Mouse (Mus musculus) kidney, adult 8-10 months (tissue): ENCODE data around the gene Spty2d1.
"Not testable (repeated sequence)": the region's sequence is repeated elsewhere in the genome, so short reads cannot be mapped to it uniquely, and the experiment has no call there.

Source experiments
- DNase-seq, 2 experiments: peaks; one replicate each; pipeline ENCODE4 v3.0.0; 2022

Gene Spty2d1

GRCm38 (mm10) chr7:47020956-47021355 is 12.7 kb upstream of the Spty2d1 start:
- DNase-seq, result no peak

- no peak for DNase-seq
These were observed 11.4 kb upstream of the Spty2d1 start for GRCm38 (mm10) chr7:47019641-47020040.

- no peak for DNase-seq
These were observed 8.9 kb upstream of the Spty2d1 start for GRCm38 (mm10) chr7:47017146-47017545.

- DNase-seq, result no peak
These were observed 8.4 kb upstream of the Spty2d1 start for GRCm38 (mm10) chr7:47016602-47017001.

DNA sequence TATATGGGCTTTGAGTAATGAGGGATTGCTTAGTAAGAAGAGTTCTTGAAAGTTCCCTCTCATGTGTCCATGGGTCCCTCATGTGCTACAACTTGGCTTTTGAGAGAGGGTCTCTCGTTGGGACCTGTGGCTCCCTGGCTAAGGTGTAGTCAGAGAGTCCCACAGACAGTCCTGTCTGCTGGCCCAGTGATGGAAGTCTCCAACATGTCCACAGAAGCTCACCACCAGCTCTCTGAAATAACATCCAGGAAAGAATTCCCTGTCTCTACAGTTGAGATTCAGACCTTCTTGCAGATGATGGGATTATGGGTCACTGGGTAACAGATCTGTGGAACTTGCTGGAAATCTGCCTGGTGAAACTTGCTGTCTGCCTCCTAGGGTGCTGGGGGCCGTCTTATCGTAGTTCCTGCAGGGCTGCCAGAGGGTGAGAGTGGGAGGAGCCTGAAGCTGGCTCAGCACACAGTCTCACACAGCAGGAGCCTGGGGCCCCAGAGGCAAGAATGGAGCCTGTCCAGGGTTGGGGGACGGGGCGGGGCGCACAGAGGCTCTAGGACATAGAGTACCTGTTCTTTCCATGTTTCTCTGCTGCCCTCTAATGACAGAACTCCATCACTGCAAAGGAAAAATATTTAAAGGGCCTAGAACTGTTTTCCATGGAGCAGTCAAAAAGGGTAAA is 7.3 kb upstream of the Spty2d1 start:
- DNase-seq, result peak; percentile 90 to 93

DNA sequence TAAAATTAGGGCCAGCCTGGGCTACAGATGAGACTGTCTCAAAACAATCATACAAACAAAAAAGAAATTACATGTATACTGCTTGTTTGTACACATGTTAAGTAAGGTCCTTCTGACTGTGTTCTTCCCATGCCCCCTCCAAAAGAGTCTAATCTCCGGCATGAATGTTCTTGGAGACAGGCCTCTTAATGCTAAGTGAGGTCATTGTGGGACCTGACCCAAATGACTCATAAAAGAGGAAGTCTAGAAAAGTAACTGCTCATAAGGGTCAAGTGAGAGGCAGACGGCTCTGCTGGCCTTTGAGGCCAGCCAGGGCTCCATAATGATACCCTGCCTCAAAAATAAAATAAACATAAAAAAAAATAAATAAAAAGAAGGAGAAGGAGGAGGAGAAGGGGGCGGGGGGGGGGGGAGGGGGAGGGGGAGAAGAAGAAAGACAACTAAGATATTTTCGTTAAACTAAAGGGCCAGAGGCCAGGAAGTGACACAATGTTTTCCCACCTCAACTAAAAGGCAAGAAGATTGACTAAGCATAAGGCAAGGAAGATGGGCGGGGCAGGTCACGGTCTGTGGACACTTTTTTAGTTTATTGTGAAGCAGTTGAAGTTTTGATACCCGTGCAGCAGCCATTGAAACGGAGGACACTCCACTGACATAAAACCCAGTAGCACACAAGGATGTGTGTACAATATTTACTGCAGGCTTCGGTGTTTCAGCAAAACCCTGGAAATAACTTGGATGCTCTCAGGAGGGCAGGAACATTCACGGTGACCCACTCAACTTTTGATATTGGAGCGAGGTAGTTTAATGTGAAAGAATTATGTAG is 6.6 kb upstream of the Spty2d1 start:
- DNase-seq, result no peak

DNA sequence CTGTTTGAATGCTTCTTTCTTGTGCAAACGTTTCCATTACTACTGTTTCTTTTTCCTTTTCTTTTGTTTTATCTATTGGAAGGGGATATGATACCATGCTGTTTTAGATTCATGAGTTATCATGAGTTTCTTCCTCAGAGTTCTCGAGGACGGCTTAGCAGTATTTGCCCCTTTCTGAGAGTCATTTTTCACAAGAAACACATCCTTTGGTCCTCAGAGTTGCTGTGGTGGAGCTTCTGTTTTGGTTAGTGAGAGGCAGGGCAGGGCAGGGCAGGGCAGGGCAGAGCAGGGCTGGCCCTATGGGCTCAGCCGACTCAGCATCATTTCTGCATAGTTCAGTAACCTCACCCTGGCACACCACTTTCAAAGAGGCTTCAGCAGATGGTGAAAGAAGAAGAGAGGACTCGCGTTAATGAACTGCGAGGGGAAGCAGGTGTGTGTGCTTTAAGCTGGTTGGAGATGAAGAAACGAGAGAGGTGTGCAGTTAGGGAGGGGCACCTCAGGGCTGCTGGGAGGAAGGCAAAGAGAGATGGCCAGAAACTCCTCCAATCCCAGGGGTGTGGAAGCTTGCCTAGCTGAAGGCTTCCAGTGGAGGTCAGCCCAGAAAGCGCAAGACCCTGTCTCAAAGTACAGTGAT is 5.0 kb upstream of the Spty2d1 start:
- no peak for DNase-seq

GRCm38 (mm10) chr7:47007818-47008167 is 418 bp downstream of the Spty2d1 start:
- no peak for DNase-seq

- no peak for DNase-seq
These were observed 966 bp downstream of the Spty2d1 start for GRCm38 (mm10) chr7:47007109-47007780.

GRCm38 (mm10) chr7:47003411-47004115 is 4.6 kb downstream of the Spty2d1 start:
- DNase-seq, result no peak

- DNase-seq, result no peak
These were observed 6.3 kb downstream of the Spty2d1 start for GRCm38 (mm10) chr7:47001900-47002275.

DNA sequence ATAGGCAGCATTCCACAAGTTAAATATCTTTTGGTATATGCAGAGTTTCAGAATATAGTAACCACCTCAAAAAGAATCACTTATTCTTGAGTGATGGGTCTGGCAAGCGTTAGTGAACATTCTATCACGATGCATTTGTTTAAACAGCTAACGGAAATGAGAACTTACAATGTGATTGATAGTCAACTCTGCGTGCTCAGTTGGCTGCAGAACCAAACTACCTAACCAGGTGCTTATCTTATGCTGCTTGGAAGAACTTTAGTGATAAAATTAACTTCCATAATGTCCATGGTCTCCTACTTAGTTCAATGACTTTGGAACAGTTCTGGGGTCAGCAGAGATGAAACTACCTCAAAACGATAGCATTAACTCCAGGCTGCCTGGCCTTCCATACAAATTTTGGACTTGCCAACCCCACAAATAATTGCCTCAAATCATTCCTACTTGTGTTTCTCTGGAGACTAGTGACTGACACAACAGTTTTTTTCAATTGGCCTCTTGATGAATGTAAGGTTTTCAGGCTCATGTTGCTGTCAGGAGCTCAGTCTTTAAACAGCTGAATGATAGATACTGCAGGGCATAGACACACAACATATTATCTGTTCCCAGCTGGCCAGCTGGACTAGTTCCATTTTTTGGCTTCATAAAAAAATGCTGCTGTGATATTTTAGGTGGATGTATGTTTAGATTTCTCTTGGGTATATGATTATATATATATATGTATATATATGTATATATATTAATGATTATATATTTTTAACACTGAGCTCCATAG is 6.9 kb downstream of the Spty2d1 start:
- no peak for DNase-seq

DNA sequence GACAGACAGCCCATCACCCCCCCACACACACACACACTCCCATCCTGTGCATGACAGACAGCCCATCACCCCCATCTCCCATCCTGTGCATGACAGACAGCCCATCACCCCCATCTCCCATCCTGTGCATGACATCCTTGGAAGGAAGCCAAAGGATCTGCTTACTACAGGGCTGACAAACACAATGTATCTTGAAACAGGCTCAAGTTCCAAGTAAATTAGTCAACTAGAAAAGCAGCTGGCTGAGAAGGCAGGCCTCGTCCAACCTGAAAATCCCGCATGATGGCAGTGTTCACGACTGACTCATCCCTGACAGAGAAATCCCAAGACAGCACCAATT is 7.6 kb downstream of the Spty2d1 start:
- DNase-seq, result peak in 1 of 2 experiments; percentile 39

DNA sequence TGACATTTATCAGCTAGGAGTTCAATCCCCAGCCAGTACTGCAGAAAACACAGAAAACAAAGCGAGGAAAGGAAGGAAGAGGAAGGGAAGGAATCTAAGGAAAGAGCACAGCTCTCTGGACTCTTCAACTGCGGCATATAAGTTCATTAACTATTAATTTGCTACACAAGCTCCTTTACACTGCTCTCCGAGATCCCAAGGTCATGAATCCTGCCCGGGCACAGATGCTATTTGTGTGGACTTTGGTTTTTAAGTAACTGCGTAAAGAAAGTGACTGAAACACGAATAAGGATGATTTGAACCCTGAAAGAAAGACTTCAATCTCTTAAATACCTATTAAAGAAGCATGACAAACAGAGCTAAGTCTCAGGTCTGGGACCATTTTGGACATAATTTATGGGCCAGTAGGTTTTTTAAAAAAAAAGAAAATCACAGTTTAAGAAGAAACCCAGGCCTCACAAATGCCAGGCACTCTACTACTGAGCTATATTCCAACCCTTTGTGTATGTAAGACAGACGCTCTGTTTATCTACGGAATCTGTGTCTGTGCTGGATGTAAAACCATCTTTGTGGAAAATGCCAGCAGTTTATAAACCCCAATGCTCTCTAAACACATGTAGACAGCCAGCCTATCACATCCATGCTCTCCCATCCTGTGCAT is 8.1 kb downstream of the Spty2d1 start:
- DNase-seq, result peak; percentile 52 to 61

GRCm38 (mm10) chr7:46998942-46999341 is 9.3 kb downstream of the Spty2d1 start:
- no peak for DNase-seq

DNA sequence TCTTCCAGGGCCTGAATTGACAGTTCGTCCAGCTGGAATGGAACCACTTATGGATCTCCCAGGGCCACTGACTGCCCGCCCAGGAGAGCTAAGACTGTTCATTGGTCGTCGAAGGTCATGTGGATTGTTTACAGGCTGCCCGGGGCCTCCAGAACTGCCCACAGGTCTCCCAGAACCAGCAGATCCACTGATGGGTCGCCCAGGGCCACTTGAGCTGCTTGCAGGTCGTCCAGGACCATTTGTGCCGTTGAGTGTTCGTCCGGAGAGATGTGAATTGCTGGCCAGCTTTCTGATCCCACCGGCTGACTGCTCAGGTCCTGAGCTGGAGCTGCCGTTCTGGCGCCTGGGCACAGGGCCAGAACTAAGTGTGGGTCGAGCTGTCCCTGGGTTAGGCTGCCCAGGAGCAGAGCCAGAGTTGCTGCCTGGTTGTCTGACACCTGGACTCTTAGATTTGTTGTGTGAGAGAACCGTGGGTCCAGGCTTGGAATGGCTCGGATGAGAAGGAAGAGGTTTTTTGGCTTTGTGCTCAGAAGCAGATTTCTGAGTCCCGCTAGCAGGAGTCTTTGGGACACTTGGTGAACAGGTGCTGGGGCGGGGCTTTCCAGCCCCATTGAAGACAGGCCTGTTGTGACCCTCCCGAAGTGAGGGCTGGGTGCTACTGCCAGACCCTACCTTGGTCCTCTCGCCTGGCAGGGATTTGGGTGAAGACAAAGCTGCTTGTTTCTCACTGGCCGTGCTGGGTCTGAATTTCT is 10.4 kb downstream of the Spty2d1 start:
- peak; percentile 61 to 65 for DNase-seq

DNA sequence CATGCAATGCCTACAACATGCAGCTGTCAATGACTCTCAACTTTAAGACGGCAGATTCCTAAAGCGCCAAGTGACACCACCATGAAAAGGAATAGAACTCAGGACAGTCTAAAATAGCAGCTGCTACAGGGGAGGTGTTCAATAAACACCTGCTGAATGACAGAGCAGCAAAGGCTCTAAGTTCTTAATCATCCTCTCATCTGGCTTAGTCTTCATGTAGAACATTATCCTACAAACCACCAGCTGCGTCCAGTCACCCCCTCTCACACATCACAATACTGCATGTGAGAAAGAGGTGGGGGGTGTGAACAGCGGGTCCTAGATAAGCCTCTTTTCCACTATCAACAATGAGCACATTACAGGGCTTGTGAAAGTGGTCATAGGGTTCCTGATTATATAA is 11.2 kb downstream of the Spty2d1 start:
- DNase-seq, result no peak

GRCm38 (mm10) chr7:46995558-46995957 is 12.7 kb downstream of the Spty2d1 start:
- no peak for DNase-seq

GRCm38 (mm10) chr7:46993079-46993478 is 15.1 kb downstream of the Spty2d1 start:
- no peak for DNase-seq

DNA sequence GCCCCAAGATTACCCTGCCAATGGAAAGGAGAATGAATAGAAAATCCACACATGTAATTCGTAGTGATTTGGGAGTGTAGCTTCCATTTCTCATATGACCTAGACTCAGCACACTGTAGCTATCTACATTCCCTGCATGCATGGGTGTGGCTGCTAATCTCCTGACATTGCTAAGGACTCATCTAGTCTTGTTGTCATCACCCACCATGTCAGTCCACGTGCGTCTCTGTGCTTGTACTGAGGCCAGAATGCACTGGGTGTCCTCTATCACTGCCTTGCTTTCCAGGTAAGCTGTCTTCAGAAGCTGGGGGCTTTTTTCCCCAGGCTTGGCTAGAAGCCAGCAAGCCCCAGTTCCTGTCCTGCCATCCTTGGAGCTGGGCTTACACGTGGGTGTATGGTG is 18.8 kb downstream of the Spty2d1 start:
- DNase-seq, result not testable (repeated sequence)

DNA sequence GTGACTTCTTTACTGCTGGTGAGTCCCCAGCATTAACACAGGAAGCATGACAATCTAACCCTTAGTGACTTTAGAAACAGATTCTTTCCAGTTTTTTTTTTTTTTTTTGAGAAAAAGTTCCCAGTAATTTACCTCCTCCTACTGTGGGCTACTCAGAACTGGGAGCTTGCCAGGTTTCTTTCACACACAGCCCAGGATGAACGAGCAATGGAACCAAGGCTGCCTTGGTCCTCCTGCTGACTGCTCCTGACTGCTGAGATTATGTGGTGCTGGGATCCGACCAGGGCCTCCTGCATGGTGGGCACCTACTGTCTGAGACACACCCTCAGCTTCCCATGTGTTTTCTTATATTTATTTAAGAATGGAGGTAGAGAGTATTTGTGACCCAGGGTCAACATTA is 21.1 kb downstream of the Spty2d1 start:
- DNase-seq, result no peak
